Mouse (Mus musculus): ENCODE measurements around the gene P2rx7.

GRCm38 (mm10) chr5:122677983-122678382 is 34.3 kb downstream of the P2rx7 start:
- TF ChIP-seq POLR2A (IDR thresholded peaks at IDR 0.05; ENCODE audit: borderline replicate concordance, low read depth, low read length) (no peak), CTCF (IDR thresholded peaks at IDR 0.05; ENCODE audit: low read depth, low read length) (no peak)

Data from bone marrow macrophage, adult 2 months (primary cell).